Mouse (Mus musculus) heart, embryonic 11.5 days (tissue): Measurements from ENCODE around the gene Fyn. TPM values are rescaled to one million over a fixed set of nuclear protein-coding genes. Genes with fewer than 3 reads are reported as not detected.

Experiments
- ATAC-seq: fragments of 200-750 bp; cut with Nextera tagmentation; replicated peaks from 2 replicates; pipeline ENCODE4 v1.8.0; 2017; ENCODE audit warnings: moderate library complexity; ENCODE audit not compliant: insufficient number of reproducible peaks, low FRiP score, low TSS enrichment
- H3K27ac ChIP-seq: fragments of 300-500 bp; sonication (generic); 2 replicates; pipeline ENCODE4 v1.5.1; 2014; ENCODE audit warnings: mild to moderate bottlenecking, low read depth, low read length
- H3K27me3 ChIP-seq: fragments of 300-500 bp; sonication (generic); 2 replicates; pipeline ENCODE4 v1.6.1; 2014; ENCODE audit warnings: mild to moderate bottlenecking, low read length, mixed read lengths; ENCODE audit not compliant: control insufficient read depth, insufficient read depth
- H3K36me3 ChIP-seq: fragments of 300-500 bp; sonication (generic); 2 replicates; pipeline ENCODE4 v1.6.1; 2014; ENCODE audit warnings: mild to moderate bottlenecking, low read length, moderate library complexity, mixed read lengths; ENCODE audit not compliant: control insufficient read depth, insufficient read depth
- H3K4me1 ChIP-seq: fragments of 300-500 bp; sonication (generic); 2 replicates; pipeline ENCODE4 v1.6.1; 2014; ENCODE audit warnings: low read length; ENCODE audit not compliant: control insufficient read depth, insufficient read depth
- H3K4me2 ChIP-seq: fragments of 300-500 bp; sonication (generic); 2 replicates; pipeline ENCODE4 v1.6.1; 2014; ENCODE audit warnings: mild to moderate bottlenecking, moderate library complexity
- H3K4me3 ChIP-seq: fragments of 300-500 bp; sonication (generic); 2 replicates; pipeline ENCODE4 v1.5.1; 2014; ENCODE audit warnings: low read depth, low read length
- H3K9ac ChIP-seq: fragments of 300-500 bp; sonication (generic); 2 replicates; pipeline ENCODE4 v1.6.1; 2014; ENCODE audit warnings: mild to moderate bottlenecking, low read depth, low read length, moderate library complexity
- H3K9me3 ChIP-seq: fragments of 300-500 bp; sonication (generic); replicated peaks from 2 replicates; pipeline ENCODE4 v1.6.1; 2016; ENCODE audit warnings: low read length; ENCODE audit not compliant: control insufficient read depth
- WGBS: fragments of 180-500 bp; shearing (Covaris S2); extraction: QIAGEN DNeasy Blood & Tissue Kit; methylation state at CpG from one replicate; pipeline ENCODE4 v1.1.7; 2014; ENCODE audit not compliant: insufficient replicate concordance; 5-methylcytosine and 5-hydroxymethylcytosine counted together
- polyA plus RNA-seq: library from polyadenylated mRNA; unstranded; fragments of >200 nt; fragmentation: Nextera tagmentation; extraction: Ambion mirVana; gene quantifications from 2 replicates; pipeline ENCODE4 v1.2.1, GENCODE M21; 2014

Fyn gene
- polyA plus RNA-seq, 1 experiment from 2014 or later: 17.2 TPM

- Histone ChIP-seq H3K27ac (peak overlapping the region; percentile 37), H3K4me1 (peaks cover 20% of the 10 kb centered on the region), H3K9me3 (no peaks in the 10 kb centered on the region), H3K4me2 (no peak overlapping the region), H3K9ac (no peak overlapping the region), H3K36me3 (no peaks in the 10 kb centered on the region), H3K4me3 (no peak overlapping the region), H3K27me3 (no peaks in the 10 kb centered on the region)
- WGBS: 55% methylated on average over 8 of the region's 8 CpGs
- no peak for ATAC-seq
Observed at GRCm38 (mm10) chr10:39450356-39450755, 81.7 kb downstream of the Fyn start.

GRCm38 (mm10) chr10:39451065-39451464 lies 82.4 kb downstream of the Fyn start:
- WGBS: 50% methylated on average over 6 of the region's 6 CpGs
- H3K9me3 ChIP-seq: no peaks in the 10 kb centered on the region
- no peaks in the 10 kb centered on the region for H3K36me3 ChIP-seq
- ATAC-seq: no peak
- H3K4me1 ChIP-seq: peaks cover 20% of the 10 kb centered on the region
- H3K4me3 ChIP-seq: no peak overlapping the region
- H3K27ac ChIP-seq: 0 out of 2 replicates have a peak overlapping the region, but pooled peaks have one; percentile 35
- H3K4me2 ChIP-seq: no peak overlapping the region
- no peak overlapping the region for H3K9ac ChIP-seq
- H3K27me3 ChIP-seq: no peaks in the 10 kb centered on the region

- Histone ChIP-seq H3K9me3 (no peaks in the 10 kb centered on the region), H3K4me3 (no peak overlapping the region), H3K36me3 (no peaks in the 10 kb centered on the region), H3K4me2 (no peak overlapping the region), H3K27ac (no peak overlapping the region), H3K4me1 (peaks cover 20% of the 10 kb centered on the region), H3K27me3 (no peaks in the 10 kb centered on the region), H3K9ac (no peak overlapping the region)
- 80% methylated on average over 8 of the region's 8 CpGs for WGBS
- ATAC-seq: no peak
Observed at GRCm38 (mm10) chr10:39451918-39452624, 83.4 kb downstream of the Fyn start.

- H3K27ac ChIP-seq: no peak overlapping the region
- H3K36me3 ChIP-seq: no peaks in the 10 kb centered on the region
- 57% methylated on average over 4 of the region's 4 CpGs for WGBS
- no peak for ATAC-seq
- H3K4me1 ChIP-seq: peaks cover 30% of the 10 kb centered on the region
- H3K9me3 ChIP-seq: no peaks in the 10 kb centered on the region
- no peak overlapping the region for H3K4me2 ChIP-seq
- no peak overlapping the region for H3K4me3 ChIP-seq
- H3K27me3 ChIP-seq: no peaks in the 10 kb centered on the region
- no peak overlapping the region for H3K9ac ChIP-seq
Observed at GRCm38 (mm10) chr10:39455344-39455743, 86.7 kb downstream of the Fyn start.

- Histone ChIP-seq H3K4me1 (peaks cover 27% of the 10 kb centered on the region), H3K4me3 (no peak overlapping the region), H3K4me2 (no peak overlapping the region), H3K27ac (no peak overlapping the region), H3K36me3 (no peaks in the 10 kb centered on the region), H3K9ac (no peak overlapping the region), H3K27me3 (no peaks in the 10 kb centered on the region), H3K9me3 (no peaks in the 10 kb centered on the region)
- WGBS: 82% methylated on average over 15 of the region's 15 CpGs
- ATAC-seq: no peak
Observed at GRCm38 (mm10) chr10:39455857-39456620, 87.4 kb downstream of the Fyn start.

GRCm38 (mm10) chr10:39456776-39457175 lies 88.1 kb downstream of the Fyn start:
- no peaks in the 10 kb centered on the region for H3K9me3 ChIP-seq
- no peak overlapping the region for H3K4me2 ChIP-seq
- 83% methylated on average over 6 of the region's 6 CpGs for WGBS
- H3K4me3 ChIP-seq: no peak overlapping the region
- H3K36me3 ChIP-seq: no peaks in the 10 kb centered on the region
- H3K9ac ChIP-seq: no peak overlapping the region
- no peaks in the 10 kb centered on the region for H3K27me3 ChIP-seq
- peaks cover 21% of the 10 kb centered on the region for H3K4me1 ChIP-seq
- ATAC-seq: no peak
- no peak overlapping the region for H3K27ac ChIP-seq

- Histone ChIP-seq H3K4me2 (no peak overlapping the region), H3K27me3 (no peaks in the 10 kb centered on the region), H3K4me3 (no peak overlapping the region), H3K36me3 (no peaks in the 10 kb centered on the region), H3K4me1 (peaks cover 20% of the 10 kb centered on the region), H3K27ac (no peak overlapping the region), H3K9ac (no peak overlapping the region), H3K9me3 (no peaks in the 10 kb centered on the region)
- WGBS: 87% methylated on average over 11 of the region's 11 CpGs
- ATAC-seq: no peak
Observed at GRCm38 (mm10) chr10:39457281-39457680, 88.6 kb downstream of the Fyn start.

- no peak overlapping the region for H3K4me3 ChIP-seq
- H3K9ac ChIP-seq: no peak overlapping the region
- 0 out of 2 replicates have a peak, but pooled peaks have one; percentile 25 for ATAC-seq
- peaks cover 23% of the 10 kb centered on the region for H3K4me1 ChIP-seq
- no peaks in the 10 kb centered on the region for H3K36me3 ChIP-seq
- H3K9me3 ChIP-seq: no peaks in the 10 kb centered on the region
- no peaks in the 10 kb centered on the region for H3K27me3 ChIP-seq
- peak overlapping the region; percentile 23 for H3K4me2 ChIP-seq
- peak overlapping the region; percentile 51; the same call in 1 of the 2 replicates for H3K27ac ChIP-seq
- WGBS: 38% methylated on average over 13 of the region's 13 CpGs
Observed at GRCm38 (mm10) chr10:39458766-39459699, 90.4 kb downstream of the Fyn start.
